Mouse (Mus musculus) limb, embryonic 13.5 days (tissue): ENCODE data around the gene E430018J23Rik. TPM values are rescaled to one million over a fixed set of nuclear protein-coding genes. Genes with fewer than 3 reads are reported as not detected.
"Not testable (repeated sequence)": the region's sequence is repeated elsewhere in the genome, so short reads cannot be mapped to it uniquely, and the experiment has no call there.

Experiments used
- ATAC-seq: fragments of 200-750 bp; cut with Nextera tagmentation; 2 replicates; pipeline ENCODE4 v1.8.0; 2017; ENCODE audit warnings: low read depth, moderate number of reproducible peaks, moderate TSS enrichment; ENCODE audit not compliant: low FRiP score
- H3K27ac ChIP-seq: fragments of 300-500 bp; sonication (generic); 2 replicates; pipeline ENCODE4 v1.5.1; 2015; ENCODE audit warnings: inconsistent platforms, mild to moderate bottlenecking, moderate library complexity
- H3K27me3 ChIP-seq: fragments of 300-500 bp; sonication (generic); 2 replicates; pipeline ENCODE4 v1.6.1; 2015; ENCODE audit warnings: mild to moderate bottlenecking, inconsistent platforms
- H3K36me3 ChIP-seq: fragments of 300-500 bp; sonication (generic); 2 replicates; pipeline ENCODE4 v1.6.1; 2015; ENCODE audit warnings: inconsistent platforms, mild to moderate bottlenecking, moderate library complexity
- H3K4me1 ChIP-seq: fragments of 300-500 bp; sonication (generic); 2 replicates; pipeline ENCODE4 v1.6.1; 2015; ENCODE audit warnings: inconsistent platforms
- H3K4me2 ChIP-seq: fragments of 300-500 bp; sonication (generic); replicated peaks from 2 replicates; pipeline ENCODE4 v1.6.1; 2015; ENCODE audit warnings: inconsistent platforms, mild to moderate bottlenecking, moderate library complexity
- H3K4me3 ChIP-seq: fragments of 300-500 bp; sonication (generic); 2 replicates; pipeline ENCODE4 v1.5.1; 2015; ENCODE audit warnings: moderate library complexity, mild to moderate bottlenecking, inconsistent platforms
- H3K9ac ChIP-seq: fragments of 300-500 bp; sonication (generic); 2 replicates; pipeline ENCODE4 v1.6.1; 2015; ENCODE audit warnings: mild to moderate bottlenecking, inconsistent platforms
- H3K9me3 ChIP-seq: fragments of 300-500 bp; sonication (generic); 2 replicates; pipeline ENCODE4 v1.6.1; 2016; ENCODE audit warnings: inconsistent platforms
- WGBS: fragments of 180-500 bp; shearing (Covaris S2); methylation state at CpG from one replicate; pipeline ENCODE4 v1.1.7; 2015; 5-methylcytosine and 5-hydroxymethylcytosine counted together
- polyA plus RNA-seq: library from polyadenylated mRNA; unstranded; fragments of >200 nt; fragmentation: Nextera tagmentation; extraction: Ambion mirVana; gene quantifications from 2 replicates; pipeline ENCODE4 v1.2.1, GENCODE M21; 2015

Gene E430018J23Rik
- polyA plus RNA-seq, 1 experiment from 2014 or later = 7.9 TPM

DNA sequence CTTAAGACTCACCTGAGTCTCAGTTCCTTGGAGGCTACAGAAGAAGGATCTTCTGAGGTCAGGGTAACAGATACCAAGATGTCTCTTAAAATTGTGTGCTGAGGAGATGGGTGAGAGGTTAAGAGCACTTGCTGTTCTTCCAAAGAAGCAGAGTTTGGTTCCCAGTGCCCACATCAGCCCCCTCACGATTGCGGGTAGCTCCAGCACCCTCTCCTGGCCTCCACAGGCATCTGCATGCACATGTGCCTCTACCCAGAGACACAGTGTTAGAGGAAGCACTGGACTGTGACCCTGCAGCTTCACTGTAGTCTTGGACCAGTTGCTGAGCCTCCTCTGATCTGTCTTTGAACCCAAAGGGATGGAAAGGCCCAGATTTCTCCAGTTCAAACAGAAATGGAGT, 9.6 kb upstream of the E430018J23Rik start:
- Histone ChIP-seq H3K27me3 (no peaks in the 10 kb centered on the region), H3K27ac (no peak overlapping the region), H3K4me3 (no peak overlapping the region), H3K9ac (no peak overlapping the region), H3K9me3 (peaks cover 7% of the 10 kb centered on the region), H3K36me3 (peaks cover 10% of the 10 kb centered on the region), H3K4me2 (no peak overlapping the region), H3K4me1 (peaks cover 6% of the 10 kb centered on the region; the same call in 1 of the 2 replicates)
- ATAC-seq = no peak
- WGBS = 63% methylated on average over 2 of the region's 2 CpGs

DNA sequence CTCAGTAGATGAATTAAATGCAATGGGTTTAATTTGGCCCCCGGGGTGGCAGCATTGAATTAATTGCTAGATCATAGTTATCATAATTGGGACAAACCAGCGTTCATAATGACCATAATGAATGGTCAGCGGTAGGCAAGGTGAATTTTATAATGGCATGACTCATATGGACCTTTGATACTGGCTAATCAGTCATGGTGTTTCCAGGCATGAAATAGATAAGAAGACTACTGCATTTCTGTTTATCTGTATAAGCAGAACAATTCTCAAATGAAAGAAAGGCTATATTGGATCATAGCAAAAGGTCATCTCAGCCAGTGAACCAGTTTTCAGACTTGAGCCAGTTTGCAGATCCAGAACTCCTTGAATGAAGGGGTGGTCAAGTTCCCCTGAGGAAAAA, 6.9 kb upstream of the E430018J23Rik start:
- Histone ChIP-seq H3K9ac (no peak overlapping the region), H3K27ac (no peak overlapping the region), H3K4me3 (no peak overlapping the region), H3K4me1 (no peaks in the 10 kb centered on the region), H3K36me3 (peaks cover 10% of the 10 kb centered on the region), H3K27me3 (0 out of 2 replicates have a peak, but pooled peaks cover 3% of the 10 kb centered on the region), H3K9me3 (peaks cover 6% of the 10 kb centered on the region), H3K4me2 (no peak overlapping the region)
- no peak for ATAC-seq
- 66% methylated on average over 3 of the region's 3 CpGs for WGBS

DNA sequence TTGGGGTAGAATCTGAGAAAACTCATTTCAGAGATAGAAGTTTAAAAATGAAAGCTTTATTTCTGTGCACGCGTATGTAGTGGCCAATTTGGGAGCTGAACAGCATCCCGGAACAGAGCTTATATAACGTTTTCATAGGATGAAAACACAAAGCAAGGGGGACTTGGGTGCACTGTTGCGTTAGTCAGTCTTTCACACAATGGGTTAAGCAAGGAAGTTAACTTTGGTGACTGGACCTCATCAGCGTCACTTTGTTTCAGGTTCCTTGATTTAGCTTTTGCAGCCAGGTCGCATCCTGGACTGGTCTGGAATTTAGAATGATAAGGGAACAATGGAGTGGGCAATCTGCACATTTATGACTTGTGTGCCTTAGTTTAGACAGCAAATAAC, 510 bp upstream of the E430018J23Rik start:
- Histone ChIP-seq H3K4me2 (peak overlapping the region; percentile 80), H3K9ac (peak overlapping the region; percentile 66), H3K27ac (peak overlapping the region; percentile 75; the same call in 1 of the 2 replicates), H3K36me3 (peaks cover 16% of the 10 kb centered on the region), H3K4me1 (peaks cover 16% of the 10 kb centered on the region), H3K4me3 (peak overlapping the region; percentile 69), H3K9me3 (no peaks in the 10 kb centered on the region), H3K27me3 (0 out of 2 replicates have a peak, but pooled peaks cover 3% of the 10 kb centered on the region)
- WGBS = 20% methylated on average over 7 of the region's 7 CpGs
- ATAC-seq = 0 out of 2 replicates have a peak, but pooled peaks have one; percentile 16

DNA sequence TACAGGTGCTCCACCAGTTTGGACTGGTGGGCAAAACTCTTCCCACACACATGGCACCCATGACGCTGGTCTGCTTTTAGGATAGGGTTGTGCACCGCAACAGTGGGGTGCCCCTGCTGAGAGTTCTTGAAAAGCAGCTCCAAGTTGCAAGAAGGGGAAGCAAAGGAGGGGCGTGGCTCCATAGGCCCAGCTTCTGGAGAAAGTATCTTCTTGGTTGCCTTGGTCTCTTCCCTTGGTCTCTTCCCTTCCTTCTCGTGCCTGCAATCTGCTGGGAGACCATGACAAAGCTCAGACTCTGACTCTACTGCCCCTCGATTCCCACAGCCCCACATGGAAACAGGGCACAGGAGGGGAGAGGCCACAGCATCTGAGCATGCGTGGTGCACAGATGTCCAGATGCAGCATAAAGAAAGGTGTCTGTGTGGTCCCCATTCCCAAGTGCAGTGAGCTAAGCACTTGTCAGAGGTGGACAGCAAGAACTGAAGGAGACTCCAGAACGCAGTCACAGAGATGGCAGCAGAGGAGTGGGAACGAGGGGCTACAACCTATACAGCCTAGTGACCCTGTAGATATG, 1.1 kb downstream of the E430018J23Rik start:
- WGBS = 80% methylated on average over 8 of the region's 8 CpGs
- Histone ChIP-seq H3K27ac (no peak overlapping the region), H3K9me3 (no peaks in the 10 kb centered on the region), H3K36me3 (peaks cover 16% of the 10 kb centered on the region), H3K27me3 (0 out of 2 replicates have a peak, but pooled peaks cover 3% of the 10 kb centered on the region), H3K4me2 (peak overlapping the region; percentile 80), H3K9ac (peak overlapping the region; percentile 86), H3K4me3 (peak overlapping the region; percentile 69), H3K4me1 (peaks cover 16% of the 10 kb centered on the region)
- ATAC-seq = no peak

DNA sequence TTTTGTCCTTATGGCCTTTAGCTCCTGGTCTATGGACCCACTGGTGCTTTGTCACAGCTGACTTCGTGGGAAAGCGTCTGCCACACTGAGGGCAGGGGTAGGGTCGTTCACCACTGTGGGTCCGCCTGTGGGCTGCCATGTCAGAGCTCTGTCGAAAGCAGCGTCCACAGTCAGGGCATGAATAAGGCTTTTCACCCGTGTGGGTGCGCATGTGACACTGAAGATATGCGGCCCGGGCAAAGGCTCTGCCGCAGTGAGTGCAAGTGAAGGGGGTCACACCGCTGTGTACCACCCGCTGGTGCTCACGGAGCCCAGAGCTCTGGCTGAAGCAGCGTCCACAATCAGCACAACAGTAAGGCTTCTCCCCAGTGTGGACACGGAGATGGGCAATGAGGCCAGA, 1.9 kb downstream of the E430018J23Rik start:
- WGBS = 98% methylated on average over 16 of the region's 16 CpGs
- no peak overlapping the region for H3K9ac ChIP-seq
- H3K36me3 ChIP-seq = peaks cover 16% of the 10 kb centered on the region
- H3K4me1 ChIP-seq = peaks cover 16% of the 10 kb centered on the region
- no peak for ATAC-seq
- H3K27ac ChIP-seq = no peak overlapping the region
- H3K4me3 ChIP-seq = no peak overlapping the region
- H3K9me3 ChIP-seq = no peaks in the 10 kb centered on the region
- H3K27me3 ChIP-seq = no peaks in the 10 kb centered on the region
- H3K4me2 ChIP-seq = no peak overlapping the region

DNA sequence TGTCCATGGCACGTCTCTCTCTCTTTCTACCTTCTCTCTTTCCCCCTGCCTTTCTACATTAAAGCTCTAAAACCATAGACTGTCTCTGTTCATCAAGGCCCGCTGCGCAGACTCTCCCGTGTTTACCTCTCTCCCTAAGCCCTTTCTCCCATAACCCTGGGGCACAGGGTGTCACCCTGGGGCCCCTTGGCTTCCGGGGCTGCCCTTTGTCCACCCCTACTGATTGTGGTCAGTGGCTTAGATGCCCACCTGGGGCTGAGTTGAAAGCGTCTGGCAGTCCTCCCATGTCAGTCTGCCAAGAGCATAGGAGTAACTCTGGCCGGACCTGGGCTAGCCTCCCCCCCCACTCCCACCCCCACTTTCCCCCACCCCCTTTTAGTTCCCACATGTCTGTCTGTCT, 3.1 kb downstream of the E430018J23Rik start:
- Histone ChIP-seq H3K36me3 (peaks cover 20% of the 10 kb centered on the region), H3K4me2 (no peak overlapping the region), H3K4me3 (no peak overlapping the region), H3K27me3 (no peaks in the 10 kb centered on the region), H3K4me1 (peaks cover 20% of the 10 kb centered on the region), H3K9me3 (peaks cover 3% of the 10 kb centered on the region; the same call in 1 of the 2 replicates), H3K27ac (no peak overlapping the region), H3K9ac (no peak overlapping the region)
- ATAC-seq = no peak
- 77% methylated on average over 7 of the region's 7 CpGs for whole genome bisulfite sequencing

DNA sequence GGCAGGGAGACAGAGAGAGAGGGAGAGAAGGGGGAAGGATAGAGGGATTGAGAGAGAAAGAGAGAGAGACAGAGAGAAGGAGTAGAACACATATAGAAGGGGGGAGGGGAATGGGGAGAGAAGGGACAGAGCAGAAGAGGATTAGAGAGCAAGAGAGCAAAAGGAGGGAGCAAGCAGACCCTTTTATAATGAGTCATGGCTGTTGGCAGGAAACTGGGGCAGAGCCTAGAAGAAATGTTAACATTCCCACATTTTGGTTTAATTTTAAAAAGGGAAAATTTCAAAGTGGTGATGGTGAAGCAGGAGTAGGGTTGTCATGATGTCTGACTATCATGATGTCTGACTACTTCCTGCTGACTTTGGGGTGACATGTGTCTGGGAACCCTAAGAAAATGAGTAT, 5.2 kb downstream of the E430018J23Rik start:
- H3K4me3 ChIP-seq, H3K9ac ChIP-seq, H3K27ac ChIP-seq, ATAC-seq, H3K27me3 ChIP-seq, H3K4me2 ChIP-seq: not testable (repeated sequence)
- H3K9me3 ChIP-seq = peaks cover 12% of the 10 kb centered on the region; the same call in 1 of the 2 replicates
- peaks cover 14% of the 10 kb centered on the region for H3K4me1 ChIP-seq
- H3K36me3 ChIP-seq = peaks cover 35% of the 10 kb centered on the region

DNA sequence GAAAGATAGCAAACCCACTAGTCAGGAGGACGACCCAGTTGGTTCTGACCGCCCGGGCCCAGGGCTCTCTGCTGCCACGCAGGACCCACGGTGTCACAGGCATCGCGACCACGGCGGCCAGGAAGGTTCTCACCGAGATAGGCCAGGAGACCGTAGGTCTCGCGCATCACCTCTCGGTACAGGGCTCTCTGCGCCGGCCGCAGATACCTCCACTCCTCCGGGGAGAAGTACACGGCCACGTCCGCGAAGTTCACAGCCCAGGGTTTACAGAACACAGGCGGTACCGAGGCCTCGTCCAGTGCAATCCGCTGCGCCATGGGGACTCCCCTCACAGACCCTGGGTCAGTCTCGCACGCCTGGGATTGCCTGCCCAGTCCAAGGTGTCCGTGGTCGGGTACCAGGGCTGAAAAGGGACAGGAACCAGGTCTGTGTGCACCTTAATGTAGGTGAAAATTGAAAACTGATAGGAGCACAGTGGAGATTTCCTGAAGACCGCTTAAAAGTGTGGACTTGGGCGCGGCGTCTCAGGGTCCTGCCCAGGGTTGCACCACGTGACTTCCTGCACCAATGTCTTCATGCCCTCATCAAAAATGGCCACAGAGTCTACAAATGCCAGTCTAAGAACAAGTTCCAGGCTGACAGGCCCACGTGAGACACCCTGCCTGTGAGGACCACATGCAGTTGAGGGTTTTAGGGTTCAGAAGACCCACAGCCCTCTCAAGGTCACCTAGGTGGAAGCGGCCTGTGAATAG, 6.6 kb downstream of the E430018J23Rik start, which contains the start of gene 9130019O22Rik:
9130019O22Rik (minus strand) TSS at position 526 of the 752 bp plus-strand sequence.
- 13% methylated on average over 38 of the region's 38 CpGs for whole genome bisulfite sequencing
- Histone ChIP-seq H3K4me1 (0 out of 2 replicates have a peak, but pooled peaks cover 4% of the 10 kb centered on the region), H3K27ac (no peak within 1 kb of the TSS), H3K36me3 (peaks cover 37% of the 10 kb centered on the region), H3K4me2 (peak within 1 kb of the TSS; percentile 72), H3K27me3 (no peaks in the 10 kb centered on the region), H3K9ac (peak within 1 kb of the TSS; percentile 80), H3K9me3 (peaks cover 19% of the 10 kb centered on the region; the same call in 1 of the 2 replicates), H3K4me3 (peak within 1 kb of the TSS; percentile 57)
- ATAC-seq = peak; percentile 93

DNA sequence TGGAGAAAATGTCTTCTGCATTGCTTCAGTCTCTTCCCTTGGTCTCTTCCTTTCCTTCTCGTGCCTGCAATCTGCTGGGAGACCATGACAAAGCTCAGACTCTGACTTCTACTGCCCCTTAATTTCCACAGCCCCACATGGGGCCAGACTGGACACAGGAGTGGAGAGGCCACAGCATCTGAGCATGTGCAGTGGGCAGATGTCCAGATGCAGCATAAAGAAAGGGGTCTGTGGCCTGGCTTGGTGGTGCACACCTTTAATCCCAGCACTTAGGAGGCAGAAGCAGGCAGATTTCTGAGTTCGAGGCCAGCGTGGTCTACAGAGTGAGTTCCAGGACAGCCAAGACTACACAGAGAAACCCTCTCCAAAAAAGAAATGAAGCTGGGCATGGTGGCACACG, 7.9 kb downstream of the E430018J23Rik start:
- not testable (repeated sequence) for H3K9ac ChIP-seq, H3K4me2 ChIP-seq, H3K27me3 ChIP-seq, H3K27ac ChIP-seq, H3K4me3 ChIP-seq, ATAC-seq, H3K4me1 ChIP-seq
- Histone ChIP-seq H3K9me3 (peaks cover 19% of the 10 kb centered on the region; the same call in 1 of the 2 replicates), H3K36me3 (peaks cover 25% of the 10 kb centered on the region)
- WGBS = 93% methylated on average over 4 of the region's 4 CpGs

DNA sequence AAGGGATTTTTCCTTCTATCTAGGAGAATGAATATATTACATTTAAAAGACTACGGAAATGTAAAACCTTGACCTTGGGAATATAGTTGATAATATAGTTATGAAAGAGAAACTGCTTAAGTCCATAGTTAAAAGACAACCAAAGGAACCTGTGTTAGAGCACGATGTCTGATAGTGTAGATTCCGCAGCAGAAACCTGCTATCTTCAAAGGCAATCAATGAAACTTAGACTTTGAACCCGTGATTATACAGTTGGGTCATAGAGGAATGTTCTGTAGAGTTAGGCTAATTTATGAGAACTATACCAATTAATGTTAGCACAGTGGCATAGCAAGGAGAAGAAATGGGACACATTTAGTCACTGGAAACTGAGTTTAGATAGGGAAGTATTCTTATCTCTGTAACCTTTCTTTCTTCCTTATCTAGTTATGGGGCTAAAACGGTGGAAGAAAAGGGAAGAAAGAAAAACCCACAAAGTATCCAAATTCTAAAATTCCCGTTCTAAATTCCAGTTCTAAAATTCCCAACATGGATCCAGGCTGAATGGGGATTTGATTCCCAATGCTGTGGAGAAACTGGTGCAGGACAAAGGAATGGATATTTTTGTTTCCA, 15.0 kb downstream of the E430018J23Rik start:
- Histone ChIP-seq H3K9me3 (0 out of 2 replicates have a peak, but pooled peaks cover 7% of the 10 kb centered on the region), H3K36me3 (peaks cover 14% of the 10 kb centered on the region), H3K4me2 (no peak overlapping the region), H3K4me3 (no peak overlapping the region), H3K4me1 (peaks cover 4% of the 10 kb centered on the region; the same call in 1 of the 2 replicates), H3K9ac (no peak overlapping the region), H3K27ac (no peak overlapping the region), H3K27me3 (no peaks in the 10 kb centered on the region)
- 74% methylated on average over 6 of the region's 6 CpGs for WGBS
- no peak for ATAC-seq

DNA sequence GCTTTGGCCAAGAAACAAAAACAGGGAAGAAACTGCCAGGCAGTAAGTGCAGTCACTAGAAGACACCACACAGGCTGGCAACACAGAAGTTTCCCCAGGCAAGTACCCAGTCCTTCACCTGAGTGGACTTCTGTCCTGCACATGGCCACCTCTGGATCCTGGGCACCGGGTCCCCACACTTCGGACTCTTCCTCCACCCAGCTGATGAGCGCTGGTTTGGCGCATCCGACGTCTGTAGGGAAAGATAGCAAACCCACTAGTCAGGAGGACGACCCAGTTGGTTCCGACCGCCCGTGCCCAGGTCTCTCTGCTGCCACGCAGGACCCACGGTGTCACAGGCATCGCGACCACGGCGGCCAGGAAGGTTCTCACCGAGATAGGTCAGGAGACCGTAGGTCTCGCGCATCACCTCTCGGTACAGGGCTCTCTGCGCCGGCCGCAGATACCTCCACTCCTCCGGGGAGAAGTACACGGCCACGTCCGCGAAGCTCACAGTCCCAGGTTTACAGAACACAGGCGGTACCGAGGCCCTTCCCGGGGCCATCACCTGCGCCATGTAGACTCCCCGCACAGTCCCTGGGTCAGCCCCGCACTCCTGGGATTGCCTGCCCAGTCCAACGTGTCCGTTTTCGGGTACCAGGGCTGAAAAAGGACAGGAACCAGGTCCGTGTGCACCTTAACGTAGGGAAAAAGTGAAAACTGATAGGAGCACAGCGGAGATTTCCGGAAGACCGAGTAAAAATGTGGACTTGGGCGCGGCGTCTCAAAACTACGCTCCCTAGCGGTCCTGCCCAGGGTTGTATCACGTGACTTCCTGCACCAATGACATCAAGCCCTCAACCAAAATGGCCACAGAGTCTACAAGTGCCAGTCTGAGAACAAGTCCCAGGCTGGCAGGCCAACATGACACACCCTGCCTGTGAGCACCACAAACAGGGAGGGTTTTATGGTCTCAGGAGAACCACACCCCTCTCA, 17.9 kb downstream of the E430018J23Rik start, which contains the start of gene Zfp747:
Zfp747 (minus strand) TSS at position 780 of the 975 bp plus-strand sequence.
- H3K27ac ChIP-seq, H3K4me1 ChIP-seq, H3K9me3 ChIP-seq, H3K27me3 ChIP-seq: not testable (repeated sequence)
- H3K9ac ChIP-seq = peak within 1 kb of the TSS; percentile 83
- 1% methylated on average over 49 of the region's 49 CpGs for WGBS
- peaks cover 18% of the 10 kb centered on the region for H3K36me3 ChIP-seq
- peak within 1 kb of the TSS; percentile 73 for H3K4me3 ChIP-seq
- H3K4me2 ChIP-seq = peak within 1 kb of the TSS; percentile 77
- ATAC-seq = peak; percentile 95
